Mouse (Mus musculus): Measurements from ENCODE around the gene Dscam. TPM values are rescaled to one million over a fixed set of nuclear protein-coding genes. Genes with fewer than 3 reads are reported as not detected.
A peak's percentile ranks its signal among the peaks of the same experiment; 100 is the strongest.

The Dscam gene
- polyA plus RNA-seq, 1 experiment, result 0.13 TPM

GRCm38 (mm10) chr16:96806298-96806697 is 364.3 kb downstream of the Dscam start:
- Histone ChIP-seq H3K27me3 (ENCODE audit: control insufficient read depth, insufficient read depth, low read length, poor library complexity, severe bottlenecking) (no peaks in the 10 kb centered on the region), H3K9ac (ENCODE audit: low read depth, poor library complexity, severe bottlenecking) (no peak overlapping the region), H3K9me3 (replicated peaks; ENCODE audit: control insufficient read depth, insufficient read depth, low read length, poor library complexity, severe bottlenecking) (no peaks in the 10 kb centered on the region), H3K36me3 (ENCODE audit: control insufficient read depth, insufficient read depth, low read length, poor library complexity, severe bottlenecking) (no peaks in the 10 kb centered on the region), H3K4me3 (ENCODE audit: low read depth, low read length) (no peak overlapping the region), H3K4me1 (ENCODE audit: control insufficient read depth, insufficient read depth, low read length) (no peaks in the 10 kb centered on the region), H3K27ac (ENCODE audit: insufficient read depth, low read length) (no peak overlapping the region)
- TF ChIP-seq POLR2A (IDR thresholded peaks at IDR 0.05; ENCODE audit: insufficient read depth, low read length) (no peak), CTCF (IDR thresholded peaks at IDR 0.05; ENCODE audit: low read depth, low read length) (no peak)

- H3K27me3 ChIP-seq (ENCODE audit: control insufficient read depth, insufficient read depth, low read length, poor library complexity, severe bottlenecking), result no peaks in the 10 kb centered on the region
- H3K36me3 ChIP-seq (ENCODE audit: control insufficient read depth, insufficient read depth, low read length, poor library complexity, severe bottlenecking), result no peaks in the 10 kb centered on the region
- no peak overlapping the region for H3K9ac ChIP-seq (ENCODE audit: low read depth, poor library complexity, severe bottlenecking)
- no peaks in the 10 kb centered on the region for H3K9me3 ChIP-seq (replicated peaks; ENCODE audit: control insufficient read depth, insufficient read depth, low read length, poor library complexity, severe bottlenecking)
- no peak overlapping the region for H3K4me3 ChIP-seq (ENCODE audit: low read depth, low read length)
- no peak overlapping the region for H3K27ac ChIP-seq (ENCODE audit: insufficient read depth, low read length)
- no peak for TF ChIP-seq EP300 (IDR thresholded peaks at IDR 0.05; ENCODE audit: insufficient read depth, low read depth, low read length)
- no peak for TF ChIP-seq CTCF (IDR thresholded peaks at IDR 0.05; ENCODE audit: low read depth, low read length)
- no peak for TF ChIP-seq POLR2A (IDR thresholded peaks at IDR 0.05; ENCODE audit: insufficient read depth, low read length)
- no peaks in the 10 kb centered on the region for H3K4me1 ChIP-seq (ENCODE audit: control insufficient read depth, insufficient read depth, low read length)
Observed at GRCm38 (mm10) chr16:96802636-96803035, 367.9 kb downstream of the Dscam start.

- H3K4me1 ChIP-seq (ENCODE audit: control insufficient read depth, insufficient read depth, low read length), result no peaks in the 10 kb centered on the region
- H3K36me3 ChIP-seq (ENCODE audit: control insufficient read depth, insufficient read depth, low read length, poor library complexity, severe bottlenecking), result no peaks in the 10 kb centered on the region
- H3K9ac ChIP-seq (ENCODE audit: low read depth, poor library complexity, severe bottlenecking), result no peak overlapping the region
- TF ChIP-seq POLR2A (IDR thresholded peaks at IDR 0.05; ENCODE audit: insufficient read depth, low read length), result no peak
- no peak for TF ChIP-seq CTCF (IDR thresholded peaks at IDR 0.05; ENCODE audit: low read depth, low read length)
- H3K27me3 ChIP-seq (ENCODE audit: control insufficient read depth, insufficient read depth, low read length, poor library complexity, severe bottlenecking), result no peaks in the 10 kb centered on the region
- no peak overlapping the region for H3K4me3 ChIP-seq (ENCODE audit: low read depth, low read length)
- no peaks in the 10 kb centered on the region for H3K9me3 ChIP-seq (replicated peaks; ENCODE audit: control insufficient read depth, insufficient read depth, low read length, poor library complexity, severe bottlenecking)
- H3K27ac ChIP-seq (ENCODE audit: insufficient read depth, low read length), result no peak overlapping the region
Observed at GRCm38 (mm10) chr16:96801650-96802237, 368.8 kb downstream of the Dscam start.

GRCm38 (mm10) chr16:96795431-96795830 is 375.1 kb downstream of the Dscam start:
- Histone ChIP-seq H3K27me3 (ENCODE audit: control insufficient read depth, insufficient read depth, low read length, poor library complexity, severe bottlenecking) (no peaks in the 10 kb centered on the region), H3K9me3 (replicated peaks; ENCODE audit: control insufficient read depth, insufficient read depth, low read length, poor library complexity, severe bottlenecking) (no peaks in the 10 kb centered on the region), H3K36me3 (ENCODE audit: control insufficient read depth, insufficient read depth, low read length, poor library complexity, severe bottlenecking) (no peaks in the 10 kb centered on the region), H3K9ac (ENCODE audit: low read depth, poor library complexity, severe bottlenecking) (no peak overlapping the region), H3K4me3 (ENCODE audit: low read depth, low read length) (no peak overlapping the region), H3K27ac (ENCODE audit: insufficient read depth, low read length) (no peak overlapping the region), H3K4me1 (ENCODE audit: control insufficient read depth, insufficient read depth, low read length) (no peaks in the 10 kb centered on the region)
- TF ChIP-seq POLR2A (IDR thresholded peaks at IDR 0.05; ENCODE audit: insufficient read depth, low read length) (no peak), EP300 (IDR thresholded peaks at IDR 0.05; ENCODE audit: insufficient read depth, low read depth, low read length) (no peak), CTCF (IDR thresholded peaks at IDR 0.05; ENCODE audit: low read depth, low read length) (peak; percentile 21)

- no peaks in the 10 kb centered on the region for H3K4me1 ChIP-seq (ENCODE audit: control insufficient read depth, insufficient read depth, low read length)
- no peak overlapping the region for H3K9ac ChIP-seq (ENCODE audit: low read depth, poor library complexity, severe bottlenecking)
- H3K27ac ChIP-seq (ENCODE audit: insufficient read depth, low read length), result no peak overlapping the region
- TF ChIP-seq CTCF (IDR thresholded peaks at IDR 0.05; ENCODE audit: low read depth, low read length) (no peak), EP300 (IDR thresholded peaks at IDR 0.05; ENCODE audit: insufficient read depth, low read depth, low read length) (no peak), POLR2A (IDR thresholded peaks at IDR 0.05; ENCODE audit: insufficient read depth, low read length) (no peak)
- no peak overlapping the region for H3K4me3 ChIP-seq (ENCODE audit: low read depth, low read length)
- H3K36me3 ChIP-seq (ENCODE audit: control insufficient read depth, insufficient read depth, low read length, poor library complexity, severe bottlenecking), result no peaks in the 10 kb centered on the region
- H3K9me3 ChIP-seq (replicated peaks; ENCODE audit: control insufficient read depth, insufficient read depth, low read length, poor library complexity, severe bottlenecking), result no peaks in the 10 kb centered on the region
- no peaks in the 10 kb centered on the region for H3K27me3 ChIP-seq (ENCODE audit: control insufficient read depth, insufficient read depth, low read length, poor library complexity, severe bottlenecking)
Observed at GRCm38 (mm10) chr16:96791307-96791706, 379.2 kb downstream of the Dscam start.

- Histone ChIP-seq H3K4me1 (ENCODE audit: control insufficient read depth, insufficient read depth, low read length) (no peaks in the 10 kb centered on the region), H3K27me3 (ENCODE audit: control insufficient read depth, insufficient read depth, low read length, poor library complexity, severe bottlenecking) (no peaks in the 10 kb centered on the region), H3K27ac (ENCODE audit: insufficient read depth, low read length) (no peak overlapping the region), H3K9me3 (replicated peaks; ENCODE audit: control insufficient read depth, insufficient read depth, low read length, poor library complexity, severe bottlenecking) (no peaks in the 10 kb centered on the region), H3K4me3 (ENCODE audit: low read depth, low read length) (no peak overlapping the region), H3K36me3 (ENCODE audit: control insufficient read depth, insufficient read depth, low read length, poor library complexity, severe bottlenecking) (no peaks in the 10 kb centered on the region), H3K9ac (ENCODE audit: low read depth, poor library complexity, severe bottlenecking) (no peak overlapping the region)
- TF ChIP-seq POLR2A (IDR thresholded peaks at IDR 0.05; ENCODE audit: insufficient read depth, low read length) (no peak), CTCF (IDR thresholded peaks at IDR 0.05; ENCODE audit: low read depth, low read length) (no peak), EP300 (IDR thresholded peaks at IDR 0.05; ENCODE audit: insufficient read depth, low read depth, low read length) (no peak)
Observed at GRCm38 (mm10) chr16:96788286-96788685, 382.3 kb downstream of the Dscam start.
